34 mouse cellular contexts compared by ENCODE assay signal in the genomic region with DNA sequence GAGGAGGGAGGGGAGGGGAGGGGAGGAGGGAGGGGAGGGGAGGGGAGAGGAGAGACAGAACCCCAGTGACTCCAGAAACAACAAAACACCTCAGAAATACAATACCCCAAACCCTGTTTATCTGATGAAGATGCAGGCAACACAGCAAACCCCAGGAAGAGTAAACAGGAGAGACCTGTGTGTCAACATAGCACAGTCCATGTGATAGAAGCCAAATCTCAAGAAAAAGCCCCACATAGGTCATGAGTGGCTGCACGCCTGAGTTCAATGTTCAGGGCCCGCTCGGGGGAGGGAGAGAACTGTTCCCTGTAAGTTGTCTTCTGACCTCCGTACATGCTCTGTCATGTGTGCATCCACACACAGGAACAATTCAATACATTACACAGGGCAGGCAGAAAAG. TPM values are rescaled to one million over a fixed set of nuclear protein-coding genes. Genes with fewer than 3 reads are reported as not detected.
DNase-seq lines count a peak whose midpoint lies in the region; ATAC-seq lines count a peak whose summit lies in the region.
"Had no signal": no experiment of that assay in that cellular context is flagged by ENCODE, and none has a peak within 500 bp of the region (broad histone marks: within the 10 kb centered on the region; RNA-seq: fewer than 3 reads in every experiment).

No protein-coding gene starts in this region.

- H3K27me3 ChIP-seq in limb, embryonic 15.5 days, result no peaks in the 10 kb centered on the region
- H3K27me3 ChIP-seq in limb, embryonic 10.5 days (ENCODE audit: low read depth, poor library complexity, severe bottlenecking), result no peaks in the 10 kb centered on the region
- no peaks in the 10 kb centered on the region for H3K27me3 ChIP-seq in midbrain, embryonic 16.5 days (ENCODE audit: control insufficient read depth, insufficient read depth, low read depth, low read length)
- H3K27me3 ChIP-seq: forebrain, embryonic 13.5 days; hindbrain, embryonic 13.5 days; limb, embryonic 12.5 days; lung, embryonic 15.5 days; midbrain, embryonic 12.5 days; neural tube, embryonic 15.5 days; Patski had no signal

- H3K27ac ChIP-seq in limb, embryonic 15.5 days, result 0 out of 2 replicates have a peak overlapping the region, but pooled peaks have one; percentile 11
- H3K27ac ChIP-seq in limb, embryonic 10.5 days, result no peak overlapping the region
- H3K27ac ChIP-seq in macrophage, result peak overlapping the region; percentile 27; the same call in 1 of the 2 replicates
- H3K27ac ChIP-seq in midbrain, embryonic 16.5 days (ENCODE audit: low read length), result no peak overlapping the region
- H3K27ac ChIP-seq: forebrain, embryonic 13.5 days; hindbrain, embryonic 13.5 days; limb, embryonic 12.5 days; lung, embryonic 15.5 days; midbrain, embryonic 12.5 days; neural tube, embryonic 15.5 days had no signal

- no peak for ATAC-seq in limb, embryonic 15.5 days (ENCODE audit: insufficient number of reproducible peaks, low FRiP score, low TSS enrichment, low read depth)
- ATAC-seq in midbrain, embryonic 16.5 days, result no peak
- ATAC-seq: forebrain, embryonic 13.5 days; intestine, postnatal 0 days; Patski had no signal

- 87% methylated on average over 4 of the region's 4 CpGs for WGBS in limb, embryonic 15.5 days
- 93% methylated on average over 4 of the region's 4 CpGs for WGBS in limb, embryonic 10.5 days
- 81% methylated on average over 4 of the region's 4 CpGs for WGBS in macrophage (ENCODE audit: missing documents)
- 96% methylated on average over 4 of the region's 4 CpGs for WGBS in midbrain, embryonic 16.5 days

- no peak overlapping the region for H3K4me3 ChIP-seq in limb, embryonic 15.5 days
- H3K4me3 ChIP-seq in limb, embryonic 10.5 days, result no peak overlapping the region
- no peak overlapping the region for H3K4me3 ChIP-seq in macrophage (ENCODE audit: inconsistent target)
- H3K4me3 ChIP-seq in midbrain, embryonic 16.5 days (ENCODE audit: low read depth, low read length), result no peak overlapping the region
- H3K4me3 ChIP-seq: forebrain, embryonic 13.5 days; hindbrain, embryonic 13.5 days; limb, embryonic 12.5 days; lung, embryonic 15.5 days; midbrain, embryonic 12.5 days; neural tube, embryonic 15.5 days had no signal

- H3K9ac ChIP-seq in limb, embryonic 15.5 days, result no peak overlapping the region
- no peak overlapping the region for H3K9ac ChIP-seq in midbrain, embryonic 16.5 days (ENCODE audit: low read depth, low read length)
- H3K9ac ChIP-seq: forebrain, embryonic 13.5 days; hindbrain, embryonic 13.5 days; limb, embryonic 12.5 days; lung, embryonic 15.5 days; midbrain, embryonic 12.5 days; neural tube, embryonic 15.5 days had no signal

- H3K9me3 ChIP-seq in limb, embryonic 15.5 days, result no peaks in the 10 kb centered on the region
- no peaks in the 10 kb centered on the region for H3K9me3 ChIP-seq in limb, embryonic 10.5 days (replicated peaks)
- no peaks in the 10 kb centered on the region for H3K9me3 ChIP-seq in midbrain, embryonic 16.5 days (replicated peaks; ENCODE audit: control insufficient read depth, low read length, poor library complexity, severe bottlenecking)
- H3K9me3 ChIP-seq: forebrain, embryonic 13.5 days; hindbrain, embryonic 13.5 days; limb, embryonic 12.5 days; lung, embryonic 15.5 days; midbrain, embryonic 12.5 days; neural tube, embryonic 15.5 days had no signal

- H3K79me2 ChIP-seq in macrophage (ENCODE audit: inconsistent target), result no peaks in the 10 kb centered on the region

- peaks cover 63% of the 10 kb centered on the region for H3K36me3 ChIP-seq in limb, embryonic 15.5 days
- H3K36me3 ChIP-seq in limb, embryonic 10.5 days, result peaks cover 57% of the 10 kb centered on the region
- peaks cover 72% of the 10 kb centered on the region for H3K36me3 ChIP-seq in macrophage (ENCODE audit: inconsistent target)
- peaks cover 17% of the 10 kb centered on the region for H3K36me3 ChIP-seq in midbrain, embryonic 16.5 days (ENCODE audit: control insufficient read depth, insufficient read depth, low read length)

- H3K4me2 ChIP-seq in limb, embryonic 15.5 days, result no peak overlapping the region
- H3K4me2 ChIP-seq in midbrain, embryonic 16.5 days (ENCODE audit: low read length), result no peak overlapping the region
- H3K4me2 ChIP-seq: forebrain, embryonic 13.5 days; heart, embryonic 11.5 days; hindbrain, embryonic 13.5 days; limb, embryonic 12.5 days; liver, embryonic 11.5 days; lung, embryonic 15.5 days; midbrain, embryonic 12.5 days; neural tube, embryonic 15.5 days had no signal

- no peak for DNase-seq in limb, embryonic 10.5 days (ENCODE audit: low spot score)
- peak; percentile 22 for DNase-seq in A20 (ENCODE audit: low read depth, low spot score)
- peak; percentile 2 for DNase-seq in T-cell, adult 2 months (ENCODE audit: low spot score)
- DNase-seq in kidney, adult 9 months, result no peak
- DNase-seq: adrenal gland, postnatal 25 days; cerebellum, adult 8-10 months; cerebellum, postnatal 25 days; gastrocnemius, postnatal 25 days; heart, adult 18-20 months; heart, postnatal 4 days; kidney, postnatal 14 days; retina, postnatal 1 day; right cerebral cortex, postnatal 14 days had no signal

- H3K4me1 ChIP-seq in limb, embryonic 15.5 days, result peaks cover 10% of the 10 kb centered on the region
- peaks cover 28% of the 10 kb centered on the region for H3K4me1 ChIP-seq in limb, embryonic 10.5 days
- no peaks in the 10 kb centered on the region for H3K4me1 ChIP-seq in midbrain, embryonic 16.5 days (ENCODE audit: control insufficient read depth, insufficient read depth, low read length)
- H3K4me1 ChIP-seq: forebrain, embryonic 13.5 days; hindbrain, embryonic 13.5 days; lung, embryonic 15.5 days; midbrain, embryonic 12.5 days; neural tube, embryonic 15.5 days had no signal

RNA-seq across cellular contexts. Expression of a gene that starts 43.9 kb away (rescaled TPM):
- polyA plus RNA-seq in limb, embryonic 15.5 days (2015; fragmentation: Nextera tagmentation; extraction: Ambion mirVana), result 46.6 and 51.8 TPM in 2 replicates
- 20.8 and 24.6 TPM in 2 replicates for polyA plus RNA-seq in limb, embryonic 10.5 days (2016; fragmentation: Nextera tagmentation; extraction: Ambion mirVana)
- 100 to 1,000 TPM; 128 to 662 (median 397) TPM for total RNA-seq in macrophage (2018; cell fraction: chromatin; rRNA removed)
- total RNA-seq in macrophage (2018; cell fraction: cytosol; rRNA removed), result 100 to 1,000 TPM in 11 of 26 experiments, 10 to 100 TPM in 15; 44.8 to 155 (median 71.2) TPM
- 100 to 1,000 TPM in 22 of 26 experiments, 10 to 100 TPM in 4; 86.0 to 401 (median 201) TPM for total RNA-seq in macrophage (2018; cell fraction: nucleus; rRNA removed)
- polyA plus RNA-seq in macrophage (2018), result 35.4 to 73.9 TPM (median 66.9 TPM) in 3 replicates
- 16.2 and 16.9 TPM in 2 replicates for polyA plus RNA-seq in midbrain, embryonic 16.5 days (2015; fragmentation: Nextera tagmentation; extraction: Ambion mirVana)

RNA-seq across cellular contexts. Expression of a gene that starts 56.9 kb away (rescaled TPM):
- 1.3 and 1.5 TPM in 2 replicates for polyA plus RNA-seq in limb, embryonic 15.5 days (2015; fragmentation: Nextera tagmentation; extraction: Ambion mirVana)
- polyA plus RNA-seq in limb, embryonic 10.5 days (2016; fragmentation: Nextera tagmentation; extraction: Ambion mirVana), result 0.10 TPM in 1 of 2 replicates, not detected in the other
- total RNA-seq in macrophage (2018; cell fraction: chromatin; rRNA removed), result not detected
- total RNA-seq in macrophage (2018; cell fraction: cytosol; rRNA removed), result not detected
- not detected for total RNA-seq in macrophage (2018; cell fraction: nucleus; rRNA removed)
- not detected in 3 replicates for polyA plus RNA-seq in macrophage (2018)
- not detected in 2 replicates for polyA plus RNA-seq in midbrain, embryonic 16.5 days (2015; fragmentation: Nextera tagmentation; extraction: Ambion mirVana)
- total RNA-seq: adrenal gland, adult 18-20 months; adrenal gland, postnatal 25 days; heart, adult 18-20 months; layer of hippocampus, adult 18-20 months; layer of hippocampus, postnatal 10 days; MEL; monocyte, adult 5-6 weeks had no signal
- polyA plus RNA-seq: forebrain, embryonic 13.5 days; heart, embryonic 11.5 days; heart, embryonic 16.5 days; kidney, embryonic 14.5 days; Patski; small intestine, adult 2 months had no signal

Comparison
In these comparisons a context has a peak if more than half of its experiments do, and no peak if none do; other contexts are left out.
1. H3K27ac ChIP-seq: peak in limb, embryonic 15.5 days (single experiment) and macrophage (single experiment); none in limb, embryonic 10.5 days (single experiment) and midbrain, embryonic 16.5 days (single experiment).
2. DNase-seq: peak in A20 (single experiment) and T-cell, adult 2 months (single experiment); none in limb, embryonic 10.5 days (single experiment) and kidney, adult 9 months (single experiment).